Mouse (Mus musculus) frontal cortex, adult (tissue): Measurements from ENCODE around the gene Acat2.

Experiments used
- ATAC-seq: cut with Nextera tagmentation; 2 replicates; pipeline ENCODE4 v1.9.2; 2017; ENCODE audit warnings: mild to moderate bottlenecking, moderate library complexity, mixed read lengths; ENCODE audit not compliant: low TSS enrichment

The Acat2 gene

DNA sequence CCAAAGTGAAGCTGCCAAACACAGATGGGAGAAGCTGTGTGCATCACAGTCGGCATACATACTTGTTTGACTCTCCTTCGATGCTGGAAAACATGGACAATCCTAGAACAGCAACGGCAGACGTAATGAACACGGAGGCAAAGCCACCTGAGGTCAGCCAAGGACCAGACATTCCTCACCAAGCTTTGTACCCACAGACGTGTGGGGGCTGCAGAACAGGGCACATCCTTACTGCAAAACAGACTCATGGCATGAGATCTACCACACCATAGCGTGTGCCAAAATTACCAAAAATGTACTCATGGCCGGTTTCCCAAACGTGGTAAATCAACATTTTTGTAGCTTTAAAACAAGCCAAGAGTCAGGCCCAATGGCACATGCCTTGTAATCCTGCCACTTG is 54.1 kb downstream of the Acat2 start:
- ATAC-seq, result peak; percentile 27; the same call in 1 of the 2 replicates

DNA sequence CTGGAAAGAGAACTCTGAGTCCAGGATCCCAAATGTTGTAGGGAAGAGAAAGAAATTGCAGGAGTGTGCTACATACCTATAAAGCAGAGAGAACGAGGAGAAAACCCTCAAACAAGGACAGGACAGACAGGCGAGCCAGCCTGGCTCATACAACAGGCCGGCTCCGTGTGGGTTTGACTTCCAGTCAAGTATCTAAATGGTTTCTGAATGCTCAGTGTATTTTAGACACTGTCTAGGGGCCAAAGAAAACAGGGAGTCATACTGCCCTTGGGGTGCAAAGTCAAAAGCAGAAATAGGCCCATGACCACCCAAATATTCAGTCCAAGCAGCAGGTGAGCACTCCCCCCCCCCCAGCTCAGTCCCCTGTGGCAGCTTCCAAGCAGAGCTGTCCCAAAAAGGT is 54.7 kb downstream of the Acat2 start:
- ATAC-seq, result no peak

DNA sequence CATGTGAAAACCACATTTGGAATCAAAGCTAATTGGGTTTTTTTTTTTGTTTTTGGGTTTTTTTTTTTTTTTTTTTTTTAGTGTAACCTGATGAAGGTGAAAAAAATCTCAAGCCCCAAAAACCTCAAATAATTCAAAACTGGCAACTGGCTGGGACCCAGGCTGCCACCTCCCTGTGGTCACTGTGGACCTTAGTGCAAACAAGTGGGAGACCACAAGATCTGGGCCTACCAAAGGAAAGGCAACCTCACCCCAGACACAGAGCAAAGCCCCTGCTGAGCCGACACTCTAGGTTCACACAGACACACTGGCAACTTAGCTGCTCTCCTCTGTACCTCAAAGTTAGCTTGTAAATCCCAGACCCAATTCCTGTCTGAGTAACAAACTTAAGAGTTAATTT is 56.2 kb downstream of the Acat2 start:
- no peak for ATAC-seq

DNA sequence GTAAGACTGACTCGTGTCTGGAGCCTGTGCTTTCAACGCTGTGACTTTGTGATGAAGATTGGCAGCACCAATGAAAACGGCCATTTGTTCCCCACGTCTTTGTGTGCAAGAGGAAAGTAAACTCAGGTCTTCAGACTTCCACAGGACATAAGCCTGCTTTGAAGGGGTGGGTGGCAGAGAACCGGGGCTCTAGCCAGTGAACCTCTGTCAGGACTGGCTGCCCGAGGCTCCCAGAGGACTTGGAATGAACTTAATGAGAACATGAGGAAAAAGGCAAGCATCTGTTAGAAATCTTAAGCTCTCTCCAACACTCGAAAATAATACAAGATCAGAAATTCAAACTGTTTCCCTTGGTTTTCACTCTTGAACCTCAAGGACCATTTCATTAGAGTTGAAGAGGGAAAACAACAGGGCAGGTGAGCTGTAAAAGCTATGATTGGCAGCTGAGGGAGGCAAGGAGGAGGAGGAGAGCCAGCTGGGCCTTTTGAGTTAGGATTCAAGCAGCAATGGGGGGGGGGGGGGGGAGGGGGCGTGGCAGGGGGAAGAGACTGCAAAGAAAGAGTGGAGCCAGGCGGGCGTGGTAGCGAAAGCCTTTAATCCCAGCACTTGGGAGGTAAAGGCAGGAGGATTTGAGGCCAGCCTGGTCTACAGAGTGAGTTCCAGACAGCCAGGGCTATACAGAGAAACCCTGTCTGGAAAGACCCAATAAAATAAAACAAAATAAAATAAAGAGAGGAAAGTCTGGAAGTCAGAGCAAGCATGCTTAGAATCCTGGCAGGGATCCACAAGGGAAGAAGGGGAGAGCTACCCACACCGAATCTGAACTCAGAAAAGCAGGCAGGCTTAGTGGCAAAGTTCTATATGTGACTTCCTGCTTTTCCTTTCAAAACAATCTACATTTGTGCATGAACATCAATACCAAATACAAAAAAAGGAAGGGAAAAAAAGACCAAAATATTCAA is 56.9 kb downstream of the Acat2 start:
- ATAC-seq, result no peak

DNA sequence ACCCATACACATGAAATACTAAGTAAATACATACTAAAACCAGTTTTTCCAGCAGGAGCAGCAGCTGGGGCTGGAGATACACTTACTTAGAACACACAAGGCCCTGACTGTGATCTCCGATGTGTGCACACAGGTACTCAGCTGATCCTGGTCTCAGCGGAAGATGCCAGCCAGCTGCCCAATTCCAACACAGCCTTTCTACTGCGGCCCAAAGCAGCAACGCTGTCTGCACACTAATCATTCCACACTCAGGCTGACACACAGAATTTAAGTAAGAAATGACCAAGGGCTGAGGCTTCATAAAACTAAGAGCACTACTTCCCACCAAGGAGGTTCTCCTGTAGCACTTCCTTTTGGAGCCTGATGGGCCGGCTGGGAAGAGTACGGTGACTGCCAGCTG is 58.3 kb downstream of the Acat2 start:
- ATAC-seq, result no peak

DNA sequence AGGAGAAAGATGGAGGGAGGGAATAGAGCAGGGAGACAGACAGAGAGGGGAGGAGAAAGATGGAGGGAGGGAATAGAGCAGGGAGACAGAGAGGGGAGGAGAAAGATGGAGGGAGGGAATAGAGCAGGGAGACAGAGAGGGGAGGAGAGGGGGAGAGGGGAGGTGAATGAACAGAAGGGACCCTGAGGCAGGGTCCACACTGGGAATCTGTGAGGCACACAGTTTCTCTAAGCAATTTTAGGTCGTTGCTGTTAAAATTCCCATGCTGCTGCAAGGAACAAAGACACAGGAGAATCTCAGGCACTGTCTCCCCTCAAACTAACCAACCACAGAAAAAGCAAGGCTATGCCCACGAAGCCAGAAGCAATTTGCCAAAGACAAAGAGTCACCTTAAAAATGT is 61.9 kb downstream of the Acat2 start:
- ATAC-seq, result 0 out of 2 replicates have a peak, but pooled peaks have one; percentile 27

DNA sequence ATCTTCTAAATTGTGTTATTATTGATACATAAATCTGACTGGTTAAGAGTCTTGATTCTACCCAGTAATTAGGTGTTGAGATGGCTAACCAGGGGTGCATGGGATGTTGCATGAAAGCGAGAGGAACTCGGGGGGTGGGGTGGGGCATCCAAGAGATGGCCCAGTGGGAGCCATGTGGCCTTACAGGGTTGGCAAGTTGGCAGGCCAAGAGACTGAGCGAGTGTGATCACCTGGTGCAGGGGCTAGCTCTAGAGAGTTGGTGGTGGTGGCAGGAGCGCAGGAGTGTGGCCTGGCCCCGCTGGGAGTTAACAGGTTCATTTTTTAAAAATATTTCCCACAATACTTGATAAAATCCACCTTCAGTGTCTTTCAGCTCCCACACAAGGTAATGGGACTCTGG is 62.9 kb downstream of the Acat2 start:
- ATAC-seq, result 0 out of 2 replicates have a peak, but pooled peaks have one; percentile 34
